Mouse (Mus musculus) thymus, postnatal 14 days (tissue): Measurements from ENCODE around the gene Nova1.

Experiments used
- DNase-seq: peaks from one replicate; pipeline ENCODE4 v3.0.0; 2021

The Nova1 gene

DNA sequence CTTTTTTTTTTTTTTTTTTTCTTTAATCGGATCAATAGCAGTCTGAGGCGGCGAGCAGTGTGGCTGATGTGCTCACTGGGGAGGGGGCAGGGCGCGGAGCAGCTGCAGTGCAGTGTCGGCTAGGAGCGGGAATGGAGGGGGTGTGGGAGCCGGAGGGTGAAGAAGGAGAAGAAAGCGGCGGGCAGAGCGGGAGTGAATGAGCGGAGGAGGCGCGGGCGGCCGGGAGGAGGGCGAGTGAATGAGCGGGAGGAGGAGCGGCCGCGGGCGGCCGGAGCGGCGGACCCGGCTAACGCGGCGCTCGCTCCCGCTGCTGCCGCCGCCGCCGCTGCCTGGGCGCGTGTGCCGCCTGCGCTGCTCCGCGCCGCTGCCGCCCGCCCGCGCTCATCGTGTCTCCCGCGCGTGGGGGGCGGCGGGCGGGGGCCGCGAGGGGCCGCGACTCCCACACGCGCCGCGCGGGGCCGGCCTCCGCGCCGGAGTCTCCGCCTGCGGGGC lies at the start of gene Nova1:
Gene Nova1, minus strand, starts transcription at position 74 of the 492 bp plus-strand sequence.
- peak; percentile 16 for DNase-seq

DNA sequence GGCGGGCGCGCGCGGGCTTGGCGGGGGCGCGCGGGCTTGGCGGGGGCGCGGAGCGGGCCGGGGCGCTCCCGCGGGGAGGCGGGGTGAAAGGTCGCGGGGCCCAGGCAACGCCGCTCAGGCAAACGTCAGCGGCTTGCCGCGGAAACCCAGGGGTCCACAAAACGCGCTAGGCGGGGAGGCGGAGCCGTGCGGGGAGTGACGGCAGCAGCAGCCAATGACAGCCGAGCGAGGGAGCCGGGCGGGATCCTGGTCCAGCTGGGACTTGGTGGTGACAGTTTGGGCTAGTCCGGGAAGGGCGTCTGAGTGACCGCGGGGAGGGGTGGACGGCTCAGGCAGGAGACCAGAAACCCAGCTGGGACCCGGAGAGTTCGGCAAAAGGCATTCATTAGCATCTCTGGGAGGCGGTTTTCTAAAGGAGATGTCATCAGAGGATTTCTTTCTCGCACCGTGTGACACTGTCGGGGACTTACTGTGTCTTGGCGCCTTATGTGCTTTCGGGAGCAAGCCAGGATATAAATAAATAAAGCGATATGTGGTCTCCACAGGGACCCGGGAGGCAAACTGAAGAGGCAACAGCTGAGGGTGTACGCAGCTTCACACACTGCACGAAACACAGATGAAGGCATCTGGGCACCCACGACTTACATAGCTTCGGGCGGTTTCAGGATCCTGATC lies 756 bp upstream of the Nova1 start:
- peak; percentile 58 for DNase-seq

GRCm38 (mm10) chr12:46818021-46818855 lies 491 bp downstream of the Nova1 start:
- peak; percentile 4 for DNase-seq

GRCm38 (mm10) chr12:46817211-46817803 lies 1.4 kb downstream of the Nova1 start:
- DNase-seq, result no peak

DNA sequence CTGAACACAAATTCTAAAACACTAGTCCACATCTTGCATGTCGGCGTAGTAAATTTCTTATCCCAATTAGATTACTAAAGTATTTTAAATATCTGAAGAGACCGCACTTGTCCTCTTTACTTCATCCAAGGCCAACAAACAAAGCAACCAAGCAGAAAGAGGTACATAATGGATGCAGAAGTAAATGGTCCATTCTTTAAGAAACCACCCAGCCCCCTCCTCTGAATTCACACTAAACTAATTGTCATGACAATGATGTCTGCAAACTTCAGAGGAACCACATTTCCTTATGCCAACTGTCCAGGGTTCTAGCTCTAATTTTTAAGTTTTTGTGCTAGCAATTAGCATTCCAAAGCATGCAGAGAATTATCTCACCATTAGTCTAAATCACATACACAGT lies 2.4 kb downstream of the Nova1 start:
- DNase-seq, result no peak

- DNase-seq, result no peak
Observed at GRCm38 (mm10) chr12:46815697-46816096, 3.0 kb downstream of the Nova1 start.

DNA sequence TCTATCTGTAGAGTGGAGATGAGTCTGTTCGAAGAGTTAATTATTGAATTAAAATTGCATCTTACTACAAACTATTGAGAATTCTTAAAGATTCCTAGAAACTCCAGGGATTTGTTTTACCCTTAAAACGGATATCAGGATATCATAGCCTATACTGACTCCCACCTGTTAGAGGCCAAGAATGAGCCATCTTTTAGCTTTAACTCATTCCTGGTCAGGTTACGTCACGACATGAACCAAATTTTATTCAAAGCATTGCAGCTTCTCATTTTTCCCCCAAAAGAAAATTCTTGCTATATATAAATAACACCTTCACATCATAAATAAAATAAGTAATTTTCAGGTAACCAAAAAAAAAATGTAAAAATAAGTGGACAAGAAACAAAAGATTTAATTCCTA lies 3.9 kb downstream of the Nova1 start:
- no peak for DNase-seq

DNA sequence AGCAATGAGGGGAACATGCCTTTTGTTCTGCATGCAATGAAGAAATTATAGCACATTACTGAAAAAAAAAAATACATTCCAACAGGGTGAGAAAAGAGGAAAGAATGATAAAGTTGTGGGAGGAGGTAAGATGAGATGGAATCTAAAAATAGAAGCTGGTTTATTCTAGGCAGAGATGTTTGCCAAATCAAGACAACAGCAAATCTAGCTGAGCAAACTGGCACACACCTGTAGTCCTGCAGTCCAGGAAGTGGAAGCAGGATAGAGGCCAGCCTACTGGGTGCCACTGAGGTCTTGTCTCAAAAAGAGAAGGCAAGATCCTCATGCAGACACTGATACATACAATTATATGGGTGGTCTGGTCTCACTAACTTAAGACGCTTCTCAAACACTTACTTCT lies 17.4 kb downstream of the Nova1 start:
- no peak for DNase-seq

DNA sequence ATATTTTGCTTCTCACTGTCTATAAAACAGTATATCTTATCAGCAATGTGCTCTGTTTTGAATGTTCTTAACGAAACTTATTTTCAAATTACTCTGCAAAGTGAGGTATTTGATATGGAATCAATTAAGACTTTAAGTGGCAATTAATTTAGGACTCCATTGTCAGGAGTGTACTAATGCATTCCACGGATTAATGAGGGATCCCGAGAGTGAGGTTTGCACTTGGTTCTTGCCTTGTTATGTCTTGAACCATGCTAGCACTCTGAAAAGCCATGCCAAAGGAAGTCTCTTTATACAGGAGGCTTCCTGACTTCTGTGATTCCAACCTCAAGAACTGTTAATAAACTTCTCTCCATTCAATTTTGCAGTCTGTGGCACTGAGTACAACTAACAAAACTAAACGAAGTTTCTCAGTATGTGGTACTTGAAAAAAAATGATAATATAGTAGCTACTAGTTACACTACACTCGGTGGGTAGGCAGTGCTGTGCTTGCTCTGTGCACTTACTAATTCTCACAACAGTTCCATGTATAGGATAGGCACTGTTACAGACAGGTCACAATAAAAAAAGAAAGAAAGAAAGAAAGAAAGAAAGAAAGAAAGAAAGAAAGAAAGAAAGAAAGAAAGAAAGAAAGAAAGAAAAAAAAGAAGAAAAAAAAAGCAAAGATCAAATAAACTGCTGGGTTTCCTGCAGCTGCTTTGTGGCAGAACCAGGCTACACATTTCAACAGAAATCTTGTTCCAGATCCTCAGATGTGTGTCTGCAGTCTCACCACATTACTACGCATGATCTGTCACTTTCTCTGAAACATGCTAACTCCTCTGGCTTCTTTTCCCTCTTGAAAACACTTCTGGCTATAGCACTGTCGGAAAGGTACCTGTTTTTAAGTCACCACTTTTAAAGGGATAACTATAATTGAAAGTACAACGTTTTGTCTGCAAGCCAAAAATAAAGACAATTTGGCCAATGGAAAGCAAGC lies 36.1 kb downstream of the Nova1 start:
- no peak for DNase-seq

GRCm38 (mm10) chr12:46781481-46781880 lies 37.2 kb downstream of the Nova1 start:
- DNase-seq, result no peak

DNA sequence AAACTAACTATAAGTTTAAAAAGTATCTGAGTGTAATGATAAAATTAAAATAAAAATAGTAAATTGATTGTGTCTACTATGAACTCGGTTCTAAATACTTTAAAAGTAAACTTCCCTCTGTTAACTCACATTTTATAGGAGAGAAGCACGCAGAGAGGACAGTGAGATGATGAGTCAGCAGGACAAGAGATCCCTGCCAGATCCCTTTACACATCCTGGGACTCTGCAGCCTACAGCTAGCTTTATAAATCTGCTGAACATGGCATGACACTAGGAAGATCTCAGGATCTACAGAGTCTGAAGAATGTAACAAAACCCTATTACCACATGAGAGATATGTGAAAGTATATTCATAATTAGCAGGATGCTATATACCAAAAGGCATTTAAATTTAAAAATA lies 37.7 kb downstream of the Nova1 start:
- no peak for DNase-seq

- no peak for DNase-seq
Observed at GRCm38 (mm10) chr12:46759450-46759849, 59.3 kb downstream of the Nova1 start.

DNA sequence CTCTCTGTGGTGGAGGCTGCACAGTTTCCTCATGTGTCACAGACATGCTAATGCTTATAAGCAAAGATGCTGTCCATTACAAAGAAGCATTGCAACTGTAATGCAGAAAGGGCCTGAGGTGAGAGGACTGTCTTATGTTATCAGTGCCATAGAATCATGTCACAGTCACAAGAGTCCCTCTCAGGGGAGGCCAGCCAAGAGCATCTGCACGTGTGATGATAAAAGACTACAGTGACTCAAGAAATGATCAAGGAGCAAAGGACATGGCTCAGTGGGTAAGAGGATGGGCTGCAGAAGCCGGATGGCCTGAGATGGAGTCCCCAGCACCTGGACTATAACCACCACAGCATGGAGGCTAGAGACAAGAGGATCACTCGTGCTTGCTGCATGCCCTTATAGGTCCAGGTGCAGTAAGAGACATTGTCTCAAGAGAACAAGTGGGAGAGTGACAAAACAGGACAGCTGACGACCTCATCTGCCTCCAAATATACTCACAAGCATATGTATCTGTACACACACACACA lies 64.3 kb downstream of the Nova1 start:
- no peak for DNase-seq

DNA sequence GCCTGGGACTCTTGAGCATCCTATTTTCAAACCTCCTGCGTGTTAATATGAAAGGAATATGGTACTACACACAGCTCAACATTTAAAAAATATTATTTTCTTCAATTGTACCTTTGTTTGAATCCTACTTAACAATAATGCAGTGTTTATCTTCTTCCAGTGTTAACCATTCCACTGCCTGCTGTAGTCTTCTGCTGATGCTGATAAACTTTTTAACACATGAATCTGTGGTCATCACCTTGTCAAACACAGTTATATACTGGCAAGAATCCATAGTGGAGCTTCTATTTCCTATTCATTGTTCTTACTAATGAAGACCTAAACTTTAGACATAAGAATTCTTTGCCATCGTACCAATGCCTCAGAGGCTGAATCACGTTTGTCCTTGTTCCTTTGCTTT lies 65.6 kb downstream of the Nova1 start:
- no peak for DNase-seq

- no peak for DNase-seq
Observed at GRCm38 (mm10) chr12:46733261-46733660, 85.5 kb downstream of the Nova1 start.

DNA sequence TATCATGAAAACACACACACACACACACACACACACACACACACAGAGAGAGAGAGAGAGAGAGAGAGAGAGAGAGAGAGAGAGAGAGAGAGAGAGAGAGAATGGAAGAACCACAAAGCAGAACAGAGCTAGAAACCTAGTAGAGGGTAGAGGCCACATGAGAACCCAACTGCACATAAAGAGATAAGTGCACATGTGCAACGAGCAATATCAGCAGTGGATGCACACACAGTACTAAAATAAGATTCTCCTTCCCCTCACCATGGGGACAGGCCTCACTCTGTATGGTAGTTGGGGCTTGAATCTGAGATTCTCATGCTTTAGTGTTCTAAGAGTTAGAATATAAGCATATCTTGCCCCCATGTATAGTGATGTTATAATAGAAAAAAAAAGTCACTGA lies 86.8 kb downstream of the Nova1 start:
- DNase-seq, result no peak

DNA sequence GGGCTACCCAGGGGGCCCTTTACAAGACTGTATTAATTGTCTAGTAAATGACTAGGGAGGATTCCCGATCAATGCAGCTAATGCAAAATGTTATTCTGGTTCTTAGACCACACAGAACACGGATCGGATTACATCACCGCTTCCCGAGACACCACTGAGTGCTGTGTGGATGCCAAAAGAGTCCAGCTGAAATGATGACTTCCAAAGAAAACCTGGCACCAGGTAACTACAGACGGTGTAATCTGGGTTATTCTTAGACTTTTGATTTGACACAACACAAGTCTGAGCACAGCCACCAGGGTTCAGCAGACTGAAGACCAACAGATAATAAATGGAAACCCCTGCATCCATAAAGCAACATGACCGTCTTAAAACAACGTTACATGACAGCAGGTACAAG lies 96.8 kb downstream of the Nova1 start:
- no peak for DNase-seq

DNA sequence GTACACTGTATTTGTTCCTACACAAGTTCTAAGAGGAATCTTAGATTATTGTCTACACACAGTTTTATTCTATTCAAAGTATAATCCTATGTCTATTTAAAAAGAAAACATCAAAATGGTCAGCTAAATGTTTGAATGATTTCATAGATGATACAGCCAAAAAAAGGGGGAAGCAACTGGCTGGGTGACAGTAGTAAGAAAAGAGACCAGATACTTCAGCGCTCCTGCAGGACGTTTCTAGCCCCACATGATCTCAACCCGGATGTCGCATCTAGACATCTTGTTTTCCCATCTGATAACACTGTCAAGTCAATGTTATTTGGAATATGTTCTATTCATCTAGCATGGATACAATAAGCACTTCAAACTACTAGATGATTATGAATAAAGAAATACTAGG lies 99.7 kb downstream of the Nova1 start:
- no peak for DNase-seq

DNA sequence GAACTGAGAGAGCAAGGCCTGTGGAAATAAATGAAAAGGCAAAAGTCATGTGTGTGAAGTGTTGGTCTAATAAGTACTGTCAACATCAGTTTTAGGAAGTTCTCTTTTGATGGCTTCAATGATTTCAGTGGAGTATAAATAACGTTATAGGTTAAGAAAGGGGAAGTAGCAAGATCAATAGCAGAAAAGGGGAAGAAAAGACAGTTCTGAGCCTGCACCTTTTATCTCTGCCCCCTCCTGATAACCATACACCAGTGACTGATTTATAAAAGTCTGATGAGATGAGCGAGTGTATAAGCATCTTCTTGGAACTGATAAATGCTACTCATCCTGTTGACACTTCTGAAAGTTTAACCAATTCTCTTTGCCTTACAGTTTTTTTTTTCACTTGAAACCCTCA lies 108.6 kb downstream of the Nova1 start:
- DNase-seq, result no peak

GRCm38 (mm10) chr12:46709475-46709874 lies 109.3 kb downstream of the Nova1 start:
- no peak for DNase-seq

GRCm38 (mm10) chr12:46700202-46700601 lies 118.5 kb downstream of the Nova1 start:
- DNase-seq, result no peak

- no peak for DNase-seq
Observed at GRCm38 (mm10) chr12:46676341-46676740, 142.4 kb downstream of the Nova1 start.
